Mouse (Mus musculus) forebrain, embryonic 16.5 days (tissue): Measurements from ENCODE around the gene Trappc12. TPM values are rescaled to one million over a fixed set of nuclear protein-coding genes. Genes with fewer than 3 reads are reported as not detected.

Experiments
- ATAC-seq: fragments of 200-750 bp; cut with Nextera tagmentation; 2 replicates; pipeline ENCODE4 v1.8.0; 2017; ENCODE audit warnings: mild to moderate bottlenecking, moderate library complexity
- H3K27ac ChIP-seq: fragments of 300-500 bp; sonication (generic); 2 replicates; pipeline ENCODE4 v1.5.1; 2014; ENCODE audit warnings: low read length, control low read depth
- H3K27me3 ChIP-seq: fragments of 300-500 bp; sonication (generic); replicated peaks from 2 replicates; pipeline ENCODE4 v1.6.1; 2014; ENCODE audit warnings: low read length; ENCODE audit not compliant: control insufficient read depth, insufficient read depth
- H3K36me3 ChIP-seq: fragments of 300-500 bp; sonication (generic); 2 replicates; pipeline ENCODE4 v1.6.1; 2014; ENCODE audit not compliant: control insufficient read depth, insufficient read depth
- H3K4me1 ChIP-seq: fragments of 300-500 bp; sonication (generic); replicated peaks from 2 replicates; pipeline ENCODE4 v1.6.1; 2014; ENCODE audit warnings: low read length; ENCODE audit not compliant: control insufficient read depth, insufficient read depth
- H3K4me2 ChIP-seq: fragments of 300-500 bp; sonication (generic); 2 replicates; pipeline ENCODE4 v1.6.1; 2014; ENCODE audit warnings: mild to moderate bottlenecking, low read length, control low read depth
- H3K4me3 ChIP-seq: fragments of 300-500 bp; sonication (generic); replicated peaks from 2 replicates; pipeline ENCODE4 v1.5.1; 2014; ENCODE audit warnings: mild to moderate bottlenecking, low read length, control low read depth
- H3K9ac ChIP-seq: fragments of 300-500 bp; sonication (generic); replicated peaks from 2 replicates; pipeline ENCODE4 v1.6.1; 2014; ENCODE audit warnings: low read depth, low read length, control low read depth
- H3K9me3 ChIP-seq: fragments of 300-500 bp; sonication (generic); 2 replicates; pipeline ENCODE4 v1.6.1; 2016; ENCODE audit warnings: low read length; ENCODE audit not compliant: control insufficient read depth
- WGBS: fragments of 180-500 bp; shearing (Covaris S2); extraction: QIAGEN DNeasy Blood & Tissue Kit; methylation state at CpG from one replicate; pipeline ENCODE4 v1.1.7; 2014; 5-methylcytosine and 5-hydroxymethylcytosine counted together
- polyA plus RNA-seq: library from polyadenylated mRNA; unstranded; fragments of >200 nt; fragmentation: Nextera tagmentation; extraction: Ambion mirVana; gene quantifications from 2 replicates; pipeline ENCODE4 v1.2.1, GENCODE M21; 2015

Trappc12 gene
- polyA plus RNA-seq, 1 experiment from 2014 or later, result 50.0 TPM

- H3K4me2 ChIP-seq, result no peak overlapping the region
- no peaks in the 10 kb centered on the region for H3K27me3 ChIP-seq
- 5% methylated on average over 6 of the region's 6 CpGs for WGBS
- no peaks in the 10 kb centered on the region for H3K36me3 ChIP-seq
- no peaks in the 10 kb centered on the region for H3K9me3 ChIP-seq
- no peak overlapping the region for H3K4me3 ChIP-seq
- H3K27ac ChIP-seq, result peak overlapping the region; percentile 90
- peaks cover 40% of the 10 kb centered on the region for H3K4me1 ChIP-seq
- peak; percentile 47; the same call in 1 of the 2 replicates for ATAC-seq
- no peak overlapping the region; the same call in 1 of the 2 replicates for H3K9ac ChIP-seq
Observed at GRCm38 (mm10) chr12:28699656-28700055, 50.6 kb downstream of the Trappc12 start.

GRCm38 (mm10) chr12:28699086-28699485, 51.2 kb downstream of the Trappc12 start:
- H3K4me3 ChIP-seq, result no peak overlapping the region
- no peaks in the 10 kb centered on the region for H3K27me3 ChIP-seq
- no peak for ATAC-seq
- 0 out of 2 replicates have a peak overlapping the region, but pooled peaks have one; percentile 2 for H3K9ac ChIP-seq
- peak overlapping the region; percentile 87 for H3K27ac ChIP-seq
- no peak overlapping the region for H3K4me2 ChIP-seq
- H3K4me1 ChIP-seq, result peaks cover 37% of the 10 kb centered on the region
- no peaks in the 10 kb centered on the region for H3K36me3 ChIP-seq
- no peaks in the 10 kb centered on the region for H3K9me3 ChIP-seq
- 61% methylated on average over 5 of the region's 5 CpGs for WGBS

- Histone ChIP-seq H3K27ac (peak overlapping the region; percentile 87), H3K27me3 (no peaks in the 10 kb centered on the region), H3K4me3 (no peak overlapping the region), H3K9me3 (no peaks in the 10 kb centered on the region), H3K4me1 (peaks cover 37% of the 10 kb centered on the region), H3K36me3 (no peaks in the 10 kb centered on the region), H3K9ac (no peak overlapping the region), H3K4me2 (no peak overlapping the region)
- 49% methylated on average over 14 of the region's 14 CpGs for WGBS
- ATAC-seq, result peak; percentile 2; the same call in 1 of the 2 replicates
Observed at GRCm38 (mm10) chr12:28697821-28698595, 52.3 kb downstream of the Trappc12 start.

- H3K4me1 ChIP-seq, result peaks cover 16% of the 10 kb centered on the region
- no peaks in the 10 kb centered on the region for H3K27me3 ChIP-seq
- 88% methylated on average over 7 of the region's 7 CpGs for WGBS
- H3K4me3 ChIP-seq, result no peak overlapping the region
- H3K9ac ChIP-seq, result no peak overlapping the region
- ATAC-seq, result no peak
- peaks cover 7% of the 10 kb centered on the region; the same call in 1 of the 2 replicates for H3K36me3 ChIP-seq
- H3K4me2 ChIP-seq, result no peak overlapping the region
- no peaks in the 10 kb centered on the region for H3K9me3 ChIP-seq
- H3K27ac ChIP-seq, result no peak overlapping the region
Observed at GRCm38 (mm10) chr12:28694776-28695175, 55.5 kb downstream of the Trappc12 start.

GRCm38 (mm10) chr12:28694231-28694630, 56.0 kb downstream of the Trappc12 start:
- no peak overlapping the region for H3K4me3 ChIP-seq
- no peak overlapping the region for H3K4me2 ChIP-seq
- H3K27me3 ChIP-seq, result no peaks in the 10 kb centered on the region
- no peak for ATAC-seq
- WGBS, result 91% methylated on average over 2 of the region's 2 CpGs
- H3K4me1 ChIP-seq, result peaks cover 11% of the 10 kb centered on the region
- H3K9me3 ChIP-seq, result no peaks in the 10 kb centered on the region
- H3K36me3 ChIP-seq, result peaks cover 7% of the 10 kb centered on the region
- H3K9ac ChIP-seq, result no peak overlapping the region
- H3K27ac ChIP-seq, result no peak overlapping the region

- H3K4me3 ChIP-seq, result no peak overlapping the region
- H3K36me3 ChIP-seq, result peaks cover 9% of the 10 kb centered on the region
- no peaks in the 10 kb centered on the region for H3K27me3 ChIP-seq
- no peak overlapping the region for H3K4me2 ChIP-seq
- ATAC-seq, result no peak
- no peak overlapping the region for H3K27ac ChIP-seq
- 86% methylated on average over 3 of the region's 3 CpGs for WGBS
- no peak overlapping the region for H3K9ac ChIP-seq
- H3K4me1 ChIP-seq, result peaks cover 10% of the 10 kb centered on the region
- H3K9me3 ChIP-seq, result no peaks in the 10 kb centered on the region
Observed at GRCm38 (mm10) chr12:28693738-28694137, 56.5 kb downstream of the Trappc12 start.

GRCm38 (mm10) chr12:28690730-28691129, 59.5 kb downstream of the Trappc12 start:
- H3K9me3 ChIP-seq, result no peaks in the 10 kb centered on the region
- H3K27ac ChIP-seq, result no peak overlapping the region
- no peak for ATAC-seq
- no peak overlapping the region for H3K9ac ChIP-seq
- no peak overlapping the region for H3K4me3 ChIP-seq
- H3K36me3 ChIP-seq, result peaks cover 9% of the 10 kb centered on the region
- H3K4me1 ChIP-seq, result no peaks in the 10 kb centered on the region
- H3K27me3 ChIP-seq, result no peaks in the 10 kb centered on the region
- WGBS, result 90% methylated on average over 7 of the region's 7 CpGs
- no peak overlapping the region for H3K4me2 ChIP-seq

- no peak overlapping the region for H3K4me3 ChIP-seq
- ATAC-seq, result no peak
- H3K27ac ChIP-seq, result no peak overlapping the region
- no peaks in the 10 kb centered on the region for H3K4me1 ChIP-seq
- H3K36me3 ChIP-seq, result peaks cover 9% of the 10 kb centered on the region
- no peak overlapping the region for H3K4me2 ChIP-seq
- no peaks in the 10 kb centered on the region for H3K27me3 ChIP-seq
- 77% methylated on average over 6 of the region's 6 CpGs for WGBS
- H3K9ac ChIP-seq, result no peak overlapping the region
- H3K9me3 ChIP-seq, result no peaks in the 10 kb centered on the region
Observed at GRCm38 (mm10) chr12:28688996-28689395, 61.3 kb downstream of the Trappc12 start.

- H3K4me2 ChIP-seq, result no peak overlapping the region
- no peak overlapping the region for H3K4me3 ChIP-seq
- H3K9ac ChIP-seq, result no peak overlapping the region
- no peak for ATAC-seq
- H3K9me3 ChIP-seq, result no peaks in the 10 kb centered on the region
- no peaks in the 10 kb centered on the region for H3K27me3 ChIP-seq
- no peak overlapping the region for H3K27ac ChIP-seq
- H3K4me1 ChIP-seq, result no peaks in the 10 kb centered on the region
- peaks cover 6% of the 10 kb centered on the region for H3K36me3 ChIP-seq
- 61% methylated on average over 8 of the region's 8 CpGs for WGBS
Observed at GRCm38 (mm10) chr12:28686199-28686879, 63.9 kb downstream of the Trappc12 start.
